Mouse (Mus musculus) forebrain, embryonic 13.5 days (tissue): ENCODE data around the gene Cdca4. TPM values are rescaled to one million over a fixed set of nuclear protein-coding genes. Genes with fewer than 3 reads are reported as not detected.

Experiments
- ATAC-seq: fragments of 200-750 bp; cut with Nextera tagmentation; 2 replicates; pipeline ENCODE4 v1.8.0; 2017
- H3K27ac ChIP-seq: fragments of 300-500 bp; sonication (generic); 2 replicates; pipeline ENCODE4 v1.5.1; 2015; ENCODE audit warnings: inconsistent platforms, mild to moderate bottlenecking, moderate library complexity
- H3K27me3 ChIP-seq: fragments of 300-500 bp; sonication (generic); 2 replicates; pipeline ENCODE4 v1.6.1; 2015; ENCODE audit warnings: mild to moderate bottlenecking, inconsistent platforms
- H3K36me3 ChIP-seq: fragments of 300-500 bp; sonication (generic); 2 replicates; pipeline ENCODE4 v1.6.1; 2015; ENCODE audit warnings: mild to moderate bottlenecking, inconsistent platforms; ENCODE audit not compliant: poor library complexity, severe bottlenecking
- H3K4me1 ChIP-seq: fragments of 300-500 bp; sonication (generic); 2 replicates; pipeline ENCODE4 v1.6.1; 2015; ENCODE audit warnings: inconsistent platforms
- H3K4me2 ChIP-seq: fragments of 300-500 bp; sonication (generic); 2 replicates; pipeline ENCODE4 v1.6.1; 2015; ENCODE audit warnings: inconsistent platforms, mild to moderate bottlenecking, moderate library complexity
- H3K4me3 ChIP-seq: fragments of 300-500 bp; sonication (generic); 2 replicates; pipeline ENCODE4 v1.5.1; 2015; ENCODE audit warnings: mild to moderate bottlenecking, inconsistent platforms
- H3K9ac ChIP-seq: fragments of 300-500 bp; sonication (generic); 2 replicates; pipeline ENCODE4 v1.6.1; 2015; ENCODE audit warnings: mild to moderate bottlenecking, inconsistent platforms
- H3K9me3 ChIP-seq: fragments of 300-500 bp; sonication (generic); replicated peaks from 2 replicates; pipeline ENCODE4 v1.6.1; 2016; ENCODE audit warnings: inconsistent platforms
- WGBS: fragments of 180-500 bp; shearing (Covaris S2); methylation state at CpG from one replicate; pipeline ENCODE4 v1.1.7; 2015; 5-methylcytosine and 5-hydroxymethylcytosine counted together
- polyA plus RNA-seq: library from polyadenylated mRNA; unstranded; fragments of >200 nt; fragmentation: Nextera tagmentation; extraction: Ambion mirVana; gene quantifications from 2 replicates; pipeline ENCODE4 v1.2.1, GENCODE M21; 2015

The Cdca4 gene
- polyA plus RNA-seq, 1 experiment from 2014 or later, result 123 TPM

GRCm38 (mm10) chr12:112833527-112833926 lies 4.3 kb upstream of the Cdca4 start:
- H3K27me3 ChIP-seq, result no peaks in the 10 kb centered on the region
- peaks cover 17% of the 10 kb centered on the region for H3K4me1 ChIP-seq
- peaks cover 20% of the 10 kb centered on the region for H3K36me3 ChIP-seq
- H3K9me3 ChIP-seq, result no peaks in the 10 kb centered on the region
- no peak overlapping the region for H3K4me3 ChIP-seq
- no peak overlapping the region for H3K4me2 ChIP-seq
- 90% methylated on average over 6 of the region's 6 CpGs for WGBS
- no peak for ATAC-seq
- no peak overlapping the region for H3K27ac ChIP-seq
- no peak overlapping the region for H3K9ac ChIP-seq

- Histone ChIP-seq H3K9me3 (no peaks in the 10 kb centered on the region), H3K27ac (no peak overlapping the region), H3K4me3 (no peak overlapping the region), H3K9ac (no peak overlapping the region), H3K4me2 (no peak overlapping the region), H3K4me1 (peaks cover 28% of the 10 kb centered on the region), H3K36me3 (peaks cover 24% of the 10 kb centered on the region), H3K27me3 (no peaks in the 10 kb centered on the region)
- 93% methylated on average over 5 of the region's 5 CpGs for WGBS
- ATAC-seq, result no peak
Measured at GRCm38 (mm10) chr12:112832411-112832810, 3.2 kb upstream of the Cdca4 start.

DNA sequence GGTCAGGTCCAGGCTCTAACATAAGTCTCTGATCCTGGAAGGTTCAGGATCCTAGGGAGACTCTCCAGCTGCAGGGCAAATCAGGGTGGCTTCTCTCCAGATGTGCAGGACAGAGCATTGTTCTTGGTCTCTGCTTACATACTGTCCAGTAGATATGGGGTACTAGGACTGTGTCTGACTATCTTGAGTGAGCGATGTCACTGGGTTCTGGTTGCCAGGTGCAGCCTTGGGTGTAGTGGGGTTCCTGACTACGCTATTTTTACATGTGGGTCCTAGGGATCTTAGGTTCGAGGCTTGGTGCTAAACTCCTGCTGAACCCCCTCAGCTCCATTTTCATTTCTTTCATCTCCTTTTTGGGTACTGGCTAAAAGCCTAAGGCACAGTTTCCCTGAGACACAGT lies 1.3 kb upstream of the Cdca4 start:
- peaks cover 42% of the 10 kb centered on the region for H3K36me3 ChIP-seq
- H3K27ac ChIP-seq, result no peak overlapping the region
- H3K9ac ChIP-seq, result peak overlapping the region; percentile 79
- no peaks in the 10 kb centered on the region for H3K27me3 ChIP-seq
- ATAC-seq, result no peak
- H3K4me2 ChIP-seq, result peak overlapping the region; percentile 69
- H3K9me3 ChIP-seq, result no peaks in the 10 kb centered on the region
- 80% methylated on average over 3 of the region's 3 CpGs for WGBS
- peak overlapping the region; percentile 99 for H3K4me3 ChIP-seq
- H3K4me1 ChIP-seq, result peaks cover 46% of the 10 kb centered on the region

DNA sequence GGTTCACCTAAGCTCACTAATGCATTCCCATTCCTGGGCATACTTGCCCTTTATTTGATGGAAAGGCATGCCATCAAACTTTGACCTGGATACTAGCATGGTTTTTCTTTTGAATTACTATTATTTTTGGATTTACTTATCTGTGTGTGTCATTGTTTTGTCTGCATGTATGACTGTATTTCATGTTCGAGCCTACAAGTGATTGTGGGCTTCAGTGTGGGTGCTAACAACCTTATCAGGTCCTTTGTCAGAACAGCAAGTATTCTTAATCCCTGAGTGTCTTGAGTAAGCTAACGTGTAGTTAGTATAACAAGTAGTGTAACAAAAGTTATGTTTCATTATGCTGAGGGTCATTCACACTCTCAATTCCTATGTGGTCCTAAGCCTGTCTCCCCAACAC lies 918 bp upstream of the Cdca4 start:
- H3K36me3 ChIP-seq, result peaks cover 43% of the 10 kb centered on the region
- H3K4me2 ChIP-seq, result peak overlapping the region; percentile 69
- peak overlapping the region; percentile 68 for H3K27ac ChIP-seq
- WGBS, result 25% methylated on average over 2 of the region's 2 CpGs
- H3K4me1 ChIP-seq, result peaks cover 50% of the 10 kb centered on the region
- no peaks in the 10 kb centered on the region for H3K27me3 ChIP-seq
- no peaks in the 10 kb centered on the region for H3K9me3 ChIP-seq
- ATAC-seq, result no peak
- peak overlapping the region; percentile 79 for H3K9ac ChIP-seq
- peak overlapping the region; percentile 99 for H3K4me3 ChIP-seq

- H3K27ac ChIP-seq, result peak overlapping the region; percentile 93
- under 1% methylated on average over 48 of the region's 51 CpGs for WGBS
- no peaks in the 10 kb centered on the region for H3K27me3 ChIP-seq
- peak overlapping the region; percentile 97 for H3K9ac ChIP-seq
- peaks cover 65% of the 10 kb centered on the region for H3K4me1 ChIP-seq
- H3K4me3 ChIP-seq, result peak overlapping the region; percentile 99
- peak overlapping the region; percentile 73 for H3K4me2 ChIP-seq
- peaks cover 55% of the 10 kb centered on the region for H3K36me3 ChIP-seq
- no peaks in the 10 kb centered on the region for H3K9me3 ChIP-seq
- peak; percentile 83 for ATAC-seq
Measured at GRCm38 (mm10) chr12:112828501-112829243, 551 bp downstream of the Cdca4 start.

GRCm38 (mm10) chr12:112825901-112826300 lies 3.3 kb downstream of the Cdca4 start:
- H3K27me3 ChIP-seq, result no peaks in the 10 kb centered on the region
- ATAC-seq, result no peak
- peaks cover 61% of the 10 kb centered on the region for H3K36me3 ChIP-seq
- no peak overlapping the region for H3K27ac ChIP-seq
- no peaks in the 10 kb centered on the region for H3K9me3 ChIP-seq
- no peak overlapping the region for H3K4me3 ChIP-seq
- H3K4me2 ChIP-seq, result peak overlapping the region; percentile 73
- 86% methylated on average over 5 of the region's 5 CpGs for WGBS
- peaks cover 75% of the 10 kb centered on the region for H3K4me1 ChIP-seq
- peak overlapping the region; percentile 55 for H3K9ac ChIP-seq

GRCm38 (mm10) chr12:112823221-112823620 lies 6.0 kb downstream of the Cdca4 start:
- ATAC-seq, result no peak
- Histone ChIP-seq H3K27me3 (no peaks in the 10 kb centered on the region), H3K4me1 (peaks cover 64% of the 10 kb centered on the region), H3K36me3 (peaks cover 87% of the 10 kb centered on the region), H3K27ac (no peak overlapping the region), H3K4me2 (no peak overlapping the region), H3K9me3 (no peaks in the 10 kb centered on the region), H3K9ac (no peak overlapping the region), H3K4me3 (no peak overlapping the region)
- WGBS, result 88% methylated on average over 4 of the region's 4 CpGs

DNA sequence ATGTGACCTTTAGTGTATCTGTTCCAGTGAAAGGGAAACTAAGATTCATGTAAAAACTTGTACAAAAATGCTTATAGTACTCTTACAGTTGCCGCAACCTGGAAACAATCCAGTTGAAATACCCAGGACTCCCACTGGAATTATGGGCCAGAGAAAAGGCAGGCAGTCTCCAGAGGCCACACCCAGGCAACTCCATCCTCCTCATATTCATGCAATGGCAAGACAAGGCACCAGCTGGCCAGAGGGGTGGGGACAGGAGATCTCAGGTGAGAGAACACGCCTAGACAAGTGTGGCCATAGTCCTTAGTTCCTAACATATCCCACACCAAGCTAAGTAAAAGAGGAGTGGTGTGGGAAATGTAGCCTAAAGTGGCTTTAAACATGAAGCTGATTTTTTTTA lies 6.5 kb downstream of the Cdca4 start:
- WGBS, result 82% methylated on average over 2 of the region's 2 CpGs
- Histone ChIP-seq H3K9me3 (no peaks in the 10 kb centered on the region), H3K9ac (no peak overlapping the region), H3K27ac (no peak overlapping the region), H3K36me3 (peaks cover 90% of the 10 kb centered on the region), H3K4me2 (no peak overlapping the region), H3K4me3 (no peak overlapping the region), H3K4me1 (peaks cover 59% of the 10 kb centered on the region), H3K27me3 (no peaks in the 10 kb centered on the region)
- no peak for ATAC-seq

DNA sequence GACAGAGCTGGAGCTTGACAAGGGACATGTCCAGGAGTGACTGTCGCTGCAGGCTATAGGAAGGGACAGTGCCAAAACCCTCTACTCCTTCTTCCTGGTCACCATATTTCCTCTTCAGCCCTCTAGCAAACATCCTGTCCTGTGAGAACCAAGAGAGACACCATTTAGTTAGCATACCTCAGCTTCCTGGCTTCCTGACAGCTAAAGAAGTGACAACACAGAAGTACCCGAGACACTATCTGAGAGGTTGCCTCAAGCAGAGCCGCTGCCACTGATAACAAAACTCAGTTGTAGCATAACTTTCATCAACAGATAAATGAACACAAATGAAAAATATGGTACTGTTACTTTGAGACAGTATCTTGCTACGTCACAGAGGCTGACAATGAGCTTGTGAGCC lies 7.2 kb downstream of the Cdca4 start:
- Histone ChIP-seq H3K9me3 (no peaks in the 10 kb centered on the region), H3K27ac (no peak overlapping the region), H3K9ac (no peak overlapping the region), H3K36me3 (peaks cover 90% of the 10 kb centered on the region), H3K27me3 (no peaks in the 10 kb centered on the region), H3K4me1 (peaks cover 52% of the 10 kb centered on the region), H3K4me3 (no peak overlapping the region), H3K4me2 (no peak overlapping the region)
- no peak for ATAC-seq
- WGBS, result 88% methylated on average over 4 of the region's 4 CpGs

DNA sequence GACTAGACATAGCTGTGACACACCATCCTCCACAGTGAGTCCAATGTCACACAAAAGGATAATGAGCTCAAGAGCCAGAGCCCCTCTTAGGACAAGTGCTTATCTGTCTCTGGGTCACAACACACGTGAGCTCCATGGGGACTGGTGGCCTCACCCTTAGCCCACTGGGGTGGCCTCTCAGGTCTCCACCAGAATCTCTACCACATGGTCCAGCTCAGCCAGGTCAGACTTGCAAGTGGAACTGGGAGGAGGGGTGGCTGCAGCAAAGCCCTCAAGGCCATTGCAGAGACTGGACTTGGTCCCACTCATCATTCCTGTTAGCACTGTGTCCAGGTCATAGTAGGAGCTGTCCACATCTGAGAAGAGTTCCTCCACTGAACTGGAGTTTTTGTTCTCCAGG lies 8.0 kb downstream of the Cdca4 start:
- H3K27me3 ChIP-seq, result no peaks in the 10 kb centered on the region
- H3K9me3 ChIP-seq, result no peaks in the 10 kb centered on the region
- no peak overlapping the region for H3K27ac ChIP-seq
- no peak overlapping the region for H3K9ac ChIP-seq
- no peak for ATAC-seq
- WGBS, result 44% methylated on average over 1 of the region's 1 CpGs
- H3K4me1 ChIP-seq, result peaks cover 44% of the 10 kb centered on the region
- no peak overlapping the region for H3K4me2 ChIP-seq
- no peak overlapping the region for H3K4me3 ChIP-seq
- H3K36me3 ChIP-seq, result peaks cover 89% of the 10 kb centered on the region

DNA sequence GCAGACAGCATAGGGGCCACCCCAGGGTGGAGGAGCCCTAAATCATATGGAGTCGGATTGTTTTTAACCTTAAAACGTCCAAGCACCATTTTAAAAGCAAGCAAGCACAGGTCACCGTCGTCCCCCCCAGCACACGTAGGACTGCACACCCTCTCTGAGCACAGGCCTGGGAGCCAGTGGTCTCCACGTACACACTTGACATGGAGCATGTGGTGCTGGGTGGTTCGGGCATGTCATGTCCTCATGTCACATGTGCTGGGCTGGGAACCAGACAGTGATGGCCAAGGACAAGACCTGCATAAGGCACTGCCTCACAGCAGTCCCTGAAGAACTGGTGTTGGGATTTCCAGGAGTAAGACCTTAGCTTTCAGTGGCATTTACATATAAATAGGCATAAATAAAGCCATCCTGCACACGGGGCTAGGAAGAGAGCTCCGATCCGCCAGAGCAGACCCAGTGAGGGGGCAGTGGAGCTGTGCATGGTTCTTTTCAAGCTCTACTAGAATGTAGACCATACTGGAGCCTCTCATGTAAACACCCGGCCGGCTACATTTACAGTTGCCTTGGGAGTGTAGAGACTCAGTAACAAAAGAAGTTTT lies 8.7 kb downstream of the Cdca4 start:
- H3K36me3 ChIP-seq, result peaks cover 90% of the 10 kb centered on the region
- 75% methylated on average over 12 of the region's 12 CpGs for WGBS

GRCm38 (mm10) chr12:112819057-112819662 lies 10.1 kb downstream of the Cdca4 start:
- no peak overlapping the region for H3K4me2 ChIP-seq
- no peak overlapping the region for H3K4me3 ChIP-seq
- WGBS, result 96% methylated on average over 8 of the region's 8 CpGs
- peaks cover 94% of the 10 kb centered on the region for H3K36me3 ChIP-seq
- no peaks in the 10 kb centered on the region for H3K27me3 ChIP-seq
- H3K4me1 ChIP-seq, result peaks cover 24% of the 10 kb centered on the region
- H3K9me3 ChIP-seq, result no peaks in the 10 kb centered on the region
- ATAC-seq, result no peak
- H3K27ac ChIP-seq, result no peak overlapping the region
- H3K9ac ChIP-seq, result no peak overlapping the region

More for the DNA sequence above, 8.7 kb downstream of the Cdca4 start:
- no peak overlapping the region for H3K4me2 ChIP-seq
- ATAC-seq, result no peak
- no peak overlapping the region for H3K9ac ChIP-seq
- H3K27me3 ChIP-seq, result no peaks in the 10 kb centered on the region
- H3K4me3 ChIP-seq, result no peak overlapping the region
- H3K27ac ChIP-seq, result no peak overlapping the region
- H3K9me3 ChIP-seq, result no peaks in the 10 kb centered on the region
- H3K4me1 ChIP-seq, result peaks cover 37% of the 10 kb centered on the region
